Mouse (Mus musculus): ENCODE data around the gene Spata17. TPM values are rescaled to one million over a fixed set of nuclear protein-coding genes. Genes with fewer than 3 reads are reported as not detected.

The Spata17 gene
- polyA plus RNA-seq, 1 experiment from 2014 or later = 1.5 TPM

Other genes with a start within 250 kb of the Spata17 start
- gene D1Pas1, start 248.0 kb downstream of the Spata17 start, polyA plus RNA-seq (2015; fragmentation: Nextera tagmentation; extraction: Ambion mirVana) = 0.11 TPM in 1 of 2 replicates, not detected in the other
- 17.6 and 17.7 TPM in 2 replicates for gene Gpatch2, start within 50 bp of the Spata17 start, polyA plus RNA-seq (2015; fragmentation: Nextera tagmentation; extraction: Ambion mirVana)

Data from lung, embryonic 15.5 days (tissue).